Mouse (Mus musculus): ENCODE measurements around the gene Dusp12. TPM values are rescaled to one million over a fixed set of nuclear protein-coding genes. Genes with fewer than 3 reads are reported as not detected.
A peak's percentile ranks its signal among the peaks of the same experiment; 100 is the strongest.

Dusp12 gene
- polyA plus RNA-seq, 1 experiment from 2014 or later, result 32.9 TPM

- Histone ChIP-seq H3K9me3 (ENCODE audit: control insufficient read depth, low read length) (no peaks in the 10 kb centered on the region), H3K4me3 (ENCODE audit: low read depth, low read length) (no peak overlapping the region), H3K36me3 (ENCODE audit: control insufficient read depth, insufficient read depth, low read length) (no peaks in the 10 kb centered on the region), H3K9ac (ENCODE audit: low read length) (no peak overlapping the region), H3K27ac (ENCODE audit: low read depth, low read length) (no peak overlapping the region), H3K4me1 (ENCODE audit: control insufficient read depth, insufficient read depth, low read length) (peaks cover 5% of the 10 kb centered on the region; the same call in 1 of the 2 replicates), H3K27me3 (ENCODE audit: control insufficient read depth, insufficient read depth, low read length) (peaks cover 23% of the 10 kb centered on the region), H3K4me2 (ENCODE audit: low read depth) (no peak overlapping the region)
- no peak for ATAC-seq (ENCODE audit: insufficient read depth, low FRiP score, low TSS enrichment)
- no peak for DNase-seq (ENCODE audit: low spot score)
- 81% methylated on average over 5 of the region's 5 CpGs for WGBS
Measured at GRCm38 (mm10) chr1:170903485-170903884, 18.1 kb upstream of the Dusp12 start.

- Histone ChIP-seq H3K27me3 (ENCODE audit: control insufficient read depth, insufficient read depth, low read length) (peaks cover 5% of the 10 kb centered on the region; the same call in 1 of the 2 replicates), H3K4me3 (ENCODE audit: low read depth, low read length) (no peak overlapping the region), H3K9ac (ENCODE audit: low read length) (no peak overlapping the region), H3K27ac (ENCODE audit: low read depth, low read length) (no peak overlapping the region), H3K9me3 (ENCODE audit: control insufficient read depth, low read length) (no peaks in the 10 kb centered on the region), H3K4me2 (ENCODE audit: low read depth) (0 out of 2 replicates have a peak overlapping the region, but pooled peaks have one; percentile 25), H3K4me1 (ENCODE audit: control insufficient read depth, insufficient read depth, low read length) (no peaks in the 10 kb centered on the region), H3K36me3 (ENCODE audit: control insufficient read depth, insufficient read depth, low read length) (no peaks in the 10 kb centered on the region)
- ATAC-seq (ENCODE audit: insufficient read depth, low FRiP score, low TSS enrichment) (peak; percentile 41; the same call in 1 of the 2 replicates), DNase-seq (ENCODE audit: low spot score) (peak; percentile 83)
- WGBS, result 37% methylated on average over 10 of the region's 10 CpGs
Measured at GRCm38 (mm10) chr1:170901536-170902238, 16.3 kb upstream of the Dusp12 start.

DNA sequence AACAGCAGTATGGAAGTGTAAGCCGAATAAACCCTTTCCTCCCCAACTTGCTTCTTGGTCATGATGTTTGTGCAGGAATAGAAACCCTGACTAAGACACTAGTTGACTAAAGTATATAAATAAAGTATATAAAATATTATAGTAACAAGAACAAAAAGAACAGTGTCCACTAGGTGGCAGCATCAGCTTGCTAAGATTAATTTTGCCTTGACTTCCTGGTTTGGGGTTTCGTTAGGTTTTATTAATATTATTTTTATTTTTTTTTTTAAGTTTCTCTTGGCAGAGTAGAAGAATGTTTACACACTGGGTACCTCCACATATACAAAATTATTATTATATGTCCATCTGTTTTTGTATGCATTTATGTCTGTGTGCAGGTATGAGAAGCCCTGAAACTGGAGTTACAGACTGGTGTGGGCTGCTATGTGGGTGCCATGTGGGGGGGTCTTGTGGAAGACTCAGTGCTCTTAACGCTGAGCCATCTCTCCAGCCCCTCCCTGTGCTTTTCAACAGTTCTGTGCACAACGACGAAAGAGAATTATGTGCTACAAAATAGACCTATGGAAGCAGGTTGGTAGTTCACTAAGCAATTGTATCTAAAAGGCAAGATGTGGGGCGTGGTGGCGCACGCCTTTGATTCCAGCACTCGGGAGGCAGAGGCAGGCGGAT lies 15.6 kb upstream of the Dusp12 start:
- Histone ChIP-seq H3K4me1 (ENCODE audit: control insufficient read depth, insufficient read depth, low read length) (no peaks in the 10 kb centered on the region), H3K4me2 (ENCODE audit: low read depth) (no peak overlapping the region), H3K9me3 (ENCODE audit: control insufficient read depth, low read length) (no peaks in the 10 kb centered on the region), H3K27me3 (ENCODE audit: control insufficient read depth, insufficient read depth, low read length) (no peaks in the 10 kb centered on the region), H3K9ac (ENCODE audit: low read length) (no peak overlapping the region), H3K4me3 (ENCODE audit: low read depth, low read length) (no peak overlapping the region), H3K27ac (ENCODE audit: low read depth, low read length) (no peak overlapping the region), H3K36me3 (ENCODE audit: control insufficient read depth, insufficient read depth, low read length) (no peaks in the 10 kb centered on the region)
- ATAC-seq (ENCODE audit: insufficient read depth, low FRiP score, low TSS enrichment) (no peak), DNase-seq (ENCODE audit: low spot score) (peak; percentile 23)
- WGBS, result 39% methylated on average over 10 of the region's 10 CpGs

GRCm38 (mm10) chr1:170898413-170899075 lies 13.2 kb upstream of the Dusp12 start:
- no peaks in the 10 kb centered on the region for H3K4me1 ChIP-seq (ENCODE audit: control insufficient read depth, insufficient read depth, low read length)
- no peaks in the 10 kb centered on the region for H3K27me3 ChIP-seq (ENCODE audit: control insufficient read depth, insufficient read depth, low read length)
- ATAC-seq (ENCODE audit: insufficient read depth, low FRiP score, low TSS enrichment) (no peak), DNase-seq (ENCODE audit: low spot score) (no peak)
- H3K4me3 ChIP-seq (ENCODE audit: low read depth, low read length), result no peak overlapping the region
- no peak overlapping the region for H3K27ac ChIP-seq (ENCODE audit: low read depth, low read length)
- WGBS, result 80% methylated on average over 16 of the region's 16 CpGs
- H3K4me2 ChIP-seq (ENCODE audit: low read depth), result no peak overlapping the region
- H3K9ac ChIP-seq (ENCODE audit: low read length), result no peak overlapping the region
- no peaks in the 10 kb centered on the region for H3K9me3 ChIP-seq (ENCODE audit: control insufficient read depth, low read length)
- no peaks in the 10 kb centered on the region for H3K36me3 ChIP-seq (ENCODE audit: control insufficient read depth, insufficient read depth, low read length)

- Histone ChIP-seq H3K27me3 (ENCODE audit: control insufficient read depth, insufficient read depth, low read length) (no peaks in the 10 kb centered on the region), H3K9ac (ENCODE audit: low read length) (no peak overlapping the region), H3K4me1 (ENCODE audit: control insufficient read depth, insufficient read depth, low read length) (no peaks in the 10 kb centered on the region), H3K4me2 (ENCODE audit: low read depth) (no peak overlapping the region), H3K9me3 (ENCODE audit: control insufficient read depth, low read length) (no peaks in the 10 kb centered on the region), H3K27ac (ENCODE audit: low read depth, low read length) (no peak overlapping the region), H3K4me3 (ENCODE audit: low read depth, low read length) (no peak overlapping the region), H3K36me3 (ENCODE audit: control insufficient read depth, insufficient read depth, low read length) (no peaks in the 10 kb centered on the region)
- DNase-seq (ENCODE audit: low spot score) (no peak), ATAC-seq (ENCODE audit: insufficient read depth, low FRiP score, low TSS enrichment) (no peak)
- 81% methylated on average over 5 of the region's 5 CpGs for WGBS
Measured at GRCm38 (mm10) chr1:170896651-170897281, 11.4 kb upstream of the Dusp12 start.

DNA sequence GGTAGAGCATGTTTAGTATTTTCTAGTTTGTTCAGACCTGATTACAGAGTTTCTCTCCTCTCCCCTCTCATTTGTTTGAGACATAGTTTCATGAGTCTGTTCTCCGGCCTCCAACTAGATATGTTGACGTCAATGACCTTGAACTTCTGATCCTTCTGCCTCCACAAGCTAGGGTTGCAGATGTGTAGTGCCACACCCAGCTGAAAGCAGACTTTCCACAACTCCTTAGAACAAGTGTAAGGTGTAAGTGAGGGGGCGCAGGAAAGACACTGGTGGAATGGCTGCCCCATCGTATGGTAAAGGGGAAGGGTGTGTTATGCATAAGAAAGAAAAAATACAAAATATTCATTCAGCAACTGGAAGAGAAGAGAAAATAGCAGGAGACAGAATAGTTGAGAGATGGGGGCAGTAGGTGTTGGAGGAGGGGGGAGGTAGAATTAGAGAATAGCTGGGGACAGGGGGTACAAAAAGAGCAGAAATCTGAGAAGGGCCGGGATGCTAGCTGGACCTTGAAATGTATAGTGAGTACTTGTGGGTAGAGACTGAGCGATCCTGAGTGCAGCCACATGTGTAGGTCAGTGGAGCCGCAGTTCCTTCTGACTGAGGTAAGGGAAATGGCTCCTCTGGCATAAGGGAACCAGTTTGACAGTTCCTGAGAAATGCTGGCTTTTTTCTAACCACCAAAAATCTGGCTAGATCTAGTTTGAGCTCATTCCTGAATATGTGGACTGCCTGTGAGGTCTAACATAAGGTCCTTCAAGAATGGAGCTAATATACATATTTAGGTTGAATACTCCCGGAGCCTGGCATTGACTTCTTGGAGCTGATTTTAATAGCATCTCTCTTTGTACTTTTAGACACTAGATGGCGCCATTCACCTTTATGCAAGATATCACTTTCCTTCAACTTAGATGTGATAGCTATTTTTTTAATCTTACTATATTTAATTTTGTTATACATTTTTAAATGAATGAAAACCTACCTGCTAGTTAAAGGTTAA lies 9.6 kb upstream of the Dusp12 start:
- ATAC-seq (ENCODE audit: insufficient read depth, low FRiP score, low TSS enrichment) (no peak), DNase-seq (ENCODE audit: low spot score) (no peak)
- Histone ChIP-seq H3K9me3 (ENCODE audit: control insufficient read depth, low read length) (no peaks in the 10 kb centered on the region), H3K27ac (ENCODE audit: low read depth, low read length) (no peak overlapping the region), H3K4me3 (ENCODE audit: low read depth, low read length) (no peak overlapping the region), H3K27me3 (ENCODE audit: control insufficient read depth, insufficient read depth, low read length) (no peaks in the 10 kb centered on the region), H3K4me2 (ENCODE audit: low read depth) (no peak overlapping the region), H3K9ac (ENCODE audit: low read length) (no peak overlapping the region), H3K4me1 (ENCODE audit: control insufficient read depth, insufficient read depth, low read length) (no peaks in the 10 kb centered on the region), H3K36me3 (ENCODE audit: control insufficient read depth, insufficient read depth, low read length) (no peaks in the 10 kb centered on the region)
- 60% methylated on average over 9 of the region's 9 CpGs for WGBS

- H3K27me3 ChIP-seq (ENCODE audit: control insufficient read depth, insufficient read depth, low read length), result no peaks in the 10 kb centered on the region
- H3K9me3 ChIP-seq (ENCODE audit: control insufficient read depth, low read length), result no peaks in the 10 kb centered on the region
- no peaks in the 10 kb centered on the region for H3K4me1 ChIP-seq (ENCODE audit: control insufficient read depth, insufficient read depth, low read length)
- no peak overlapping the region for H3K9ac ChIP-seq (ENCODE audit: low read length)
- ATAC-seq (ENCODE audit: insufficient read depth, low FRiP score, low TSS enrichment) (no peak), DNase-seq (ENCODE audit: low spot score) (no peak)
- no peak overlapping the region for H3K4me2 ChIP-seq (ENCODE audit: low read depth)
- WGBS, result 62% methylated on average over 1 of the region's 1 CpGs
- no peak overlapping the region for H3K4me3 ChIP-seq (ENCODE audit: low read depth, low read length)
- H3K36me3 ChIP-seq (ENCODE audit: control insufficient read depth, insufficient read depth, low read length), result no peaks in the 10 kb centered on the region
- H3K27ac ChIP-seq (ENCODE audit: low read depth, low read length), result no peak overlapping the region
Measured at GRCm38 (mm10) chr1:170892279-170892678, 6.9 kb upstream of the Dusp12 start.

GRCm38 (mm10) chr1:170891646-170892045 lies 6.3 kb upstream of the Dusp12 start:
- no peaks in the 10 kb centered on the region for H3K4me1 ChIP-seq (ENCODE audit: control insufficient read depth, insufficient read depth, low read length)
- ATAC-seq (ENCODE audit: insufficient read depth, low FRiP score, low TSS enrichment), result no peak
- H3K4me2 ChIP-seq (ENCODE audit: low read depth), result no peak overlapping the region
- no peak overlapping the region for H3K4me3 ChIP-seq (ENCODE audit: low read depth, low read length)
- no peaks in the 10 kb centered on the region for H3K9me3 ChIP-seq (ENCODE audit: control insufficient read depth, low read length)
- 80% methylated on average over 2 of the region's 2 CpGs for WGBS
- H3K9ac ChIP-seq (ENCODE audit: low read length), result no peak overlapping the region
- no peak for DNase-seq (ENCODE audit: low spot score)
- H3K27ac ChIP-seq (ENCODE audit: low read depth, low read length), result no peak overlapping the region
- H3K27me3 ChIP-seq (ENCODE audit: control insufficient read depth, insufficient read depth, low read length), result no peaks in the 10 kb centered on the region
- H3K36me3 ChIP-seq (ENCODE audit: control insufficient read depth, insufficient read depth, low read length), result no peaks in the 10 kb centered on the region

Data from neural tube, embryonic 11.5 days (tissue).